Mouse (Mus musculus): ENCODE measurements around the gene Plekha3.

GRCm38 (mm10) chr2:76654646-76655045 is 20.4 kb upstream of the Plekha3 start:
- TF ChIP-seq CTCF (conservative IDR thresholded peaks at IDR 0.05; ENCODE audit: low read length) (no peak), NANOG (IDR thresholded peaks at IDR 0.05; ENCODE audit: borderline replicate concordance, low read length) (no peak), POU5F1 (IDR thresholded peaks at IDR 0.05; ENCODE audit: borderline replicate concordance, low read length) (no peak)
